Mouse (Mus musculus) MEL (cell line): ENCODE data around the gene Adap1.

ENCODE experiments used
- CTCF ChIP-seq, 3 experiments: IDR thresholded peaks in 2 of 3; conservative IDR thresholded peaks in 1 of 3; 2 replicates each; pipeline ENCODE4 v1.5.1; 2011 to 2012; ENCODE audit warnings: low read length in 3 of 3, low read depth in 2 of 3, mild to moderate bottlenecking in 2 of 3, improper control_type of control experiment in 1 of 3, inconsistent platforms in 1 of 3, mixed read lengths in 1 of 3, moderate library complexity in 1 of 3; ENCODE audit not compliant: control insufficient read depth in 1 of 3, insufficient read depth in 1 of 3, poor library complexity in 1 of 3, severe bottlenecking in 1 of 3
- EP300 ChIP-seq, 2 experiments: IDR thresholded peaks; 2 replicates each; pipeline ENCODE4 v1.6.1; 2011; ENCODE audit warnings: improper control_type of control experiment in 2 of 2, low read length in 2 of 2, low read depth in 1 of 2, mild to moderate bottlenecking in 1 of 2
- ETS1 ChIP-seq: IDR thresholded peaks from 2 replicates; pipeline ENCODE4 v1.6.1; 2012; ENCODE audit warnings: low read depth, mild to moderate bottlenecking, inconsistent platforms, low read length, improper control_type of control experiment, moderate library complexity
- HCFC1 ChIP-seq: IDR thresholded peaks from 2 replicates; pipeline ENCODE4 v1.6.1; 2012; ENCODE audit warnings: low read depth, mild to moderate bottlenecking, inconsistent platforms, low read length, improper control_type of control experiment, moderate library complexity
- JUND ChIP-seq: IDR thresholded peaks from 2 replicates; pipeline ENCODE4 v1.6.1; 2011; ENCODE audit warnings: low read depth, mild to moderate bottlenecking, improper control_type of control experiment, low read length
- MAFK ChIP-seq: IDR thresholded peaks from 2 replicates; pipeline ENCODE4 v1.6.1; 2011; ENCODE audit warnings: low read depth, mild to moderate bottlenecking, low read length, improper control_type of control experiment, borderline replicate concordance
- MYC ChIP-seq: IDR thresholded peaks from 2 replicates; pipeline ENCODE4 v1.6.1; 2011; ENCODE audit warnings: low read depth, mild to moderate bottlenecking, low read length, improper control_type of control experiment, moderate library complexity
- POLR2A ChIP-seq, 2 experiments: IDR thresholded peaks; 2 replicates each; pipeline ENCODE4 v1.6.1; 2011 to 2012; ENCODE audit warnings: low read length in 2 of 2, mild to moderate bottlenecking in 2 of 2, control low read depth in 1 of 2, improper control_type of control experiment in 1 of 2, low read depth in 1 of 2, moderate library complexity in 1 of 2; ENCODE audit not compliant: control insufficient read depth in 1 of 2, insufficient read depth in 1 of 2, poor library complexity in 1 of 2
- POLR2AphosphoS2 ChIP-seq: IDR thresholded peaks from 2 replicates; pipeline ENCODE4 v1.6.1; 2011; ENCODE audit warnings: low read length, improper control_type of control experiment
- ZKSCAN1 ChIP-seq: IDR thresholded peaks from 2 replicates; pipeline ENCODE4 v1.6.1; 2012; ENCODE audit warnings: low read depth, mild to moderate bottlenecking, inconsistent platforms, low read length, improper control_type of control experiment, moderate library complexity

DNA sequence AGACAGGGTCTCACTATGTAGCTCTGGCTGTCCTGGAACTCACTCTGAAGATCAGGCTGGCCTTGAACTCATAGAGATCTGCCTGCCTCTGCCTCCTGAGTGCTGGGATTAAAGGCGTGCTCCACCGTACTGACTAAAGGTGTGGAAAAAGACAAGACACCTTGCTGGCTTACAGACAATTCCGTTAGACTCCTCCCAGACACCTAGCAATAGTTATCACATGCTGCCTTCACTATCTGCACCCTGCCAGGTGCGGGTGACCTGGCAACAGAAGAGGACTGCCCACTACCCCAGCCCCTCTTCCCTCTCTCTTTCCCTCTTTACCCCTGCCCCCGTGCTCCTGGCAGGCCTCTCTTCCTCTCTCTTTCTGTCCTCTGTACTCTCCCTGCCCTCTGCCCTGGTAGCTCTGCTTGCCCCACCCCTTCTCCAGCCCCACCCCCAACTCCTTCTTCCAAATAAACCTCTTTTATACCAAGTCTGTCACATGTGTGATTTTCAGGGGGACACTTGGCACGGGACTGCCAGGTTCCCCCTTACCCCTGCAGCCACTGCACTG lies 48.5 kb upstream of the Adap1 start:
- TF ChIP-seq CTCF (IDR thresholded peaks at IDR 0.05 in 2 of 3, conservative IDR thresholded peaks at IDR 0.05 in 1 of 3; ENCODE audit: control insufficient read depth in 1 of 3, insufficient read depth in 1 of 3, low read depth in 2 of 3, low read length in 3 of 3, poor library complexity in 1 of 3, severe bottlenecking in 1 of 3) (no peak), POLR2AphosphoS2 (no peak), ZKSCAN1 (no peak), POLR2A (IDR thresholded peaks at IDR 0.05; ENCODE audit: control insufficient read depth in 1 of 2, insufficient read depth in 1 of 2, low read depth in 1 of 2, low read length in 2 of 2, poor library complexity in 1 of 2) (no peak), MAFK (no peak), MYC (no peak), ETS1 (no peak), EP300 (IDR thresholded peaks at IDR 0.05; ENCODE audit: low read depth in 1 of 2, low read length in 2 of 2) (no peak), HCFC1 (no peak), JUND (no peak)
